Mouse (Mus musculus) bone marrow, adult 2 months (tissue): ENCODE data around the gene Pigu. TPM values are rescaled to one million over a fixed set of nuclear protein-coding genes. Genes with fewer than 3 reads are reported as not detected.

ENCODE experiments used
- H3K27ac ChIP-seq: fragments of 200-500 bp; 2 replicates; pipeline ENCODE4 v1.5.1; 2012; ENCODE audit warnings: low read depth, mild to moderate bottlenecking, control low read depth, inconsistent platforms, low read length; ENCODE audit not compliant: control insufficient read depth, poor library complexity, insufficient read depth
- H3K4me1 ChIP-seq: fragments of 200-500 bp; 2 replicates; pipeline ENCODE4 v1.6.1; 2011; ENCODE audit warnings: low read length; ENCODE audit not compliant: control insufficient read depth, insufficient read depth
- H3K4me3 ChIP-seq: fragments of 200-500 bp; replicated peaks from 2 replicates; pipeline ENCODE3; 2011; ENCODE audit warnings: mild to moderate bottlenecking, low read depth, low read length, control low read depth; ENCODE audit not compliant: control insufficient read depth
- CTCF ChIP-seq: fragments of 200-500 bp; IDR thresholded peaks from 2 replicates; pipeline ENCODE4 v1.5.1; 2011; ENCODE audit warnings: low read length, control low read depth; ENCODE audit not compliant: control insufficient read depth, insufficient read depth
- POLR2A ChIP-seq: fragments of 200-500 bp; IDR thresholded peaks from 2 replicates; pipeline ENCODE4 v1.6.1; 2011; ENCODE audit warnings: low read depth, mild to moderate bottlenecking, control low read depth, low read length, borderline replicate concordance; ENCODE audit not compliant: control insufficient read depth
- WGBS: fragments of 180-500 bp; shearing (Covaris S2); methylation state at CpG from one replicate; pipeline ENCODE4 v1.1.7; 2018; 5-methylcytosine and 5-hydroxymethylcytosine counted together
- polyA plus RNA-seq: library from polyadenylated mRNA; stranded (reverse); fragments of >200 nt; gene quantifications from 2 replicates; pipeline ENCODE4 v1.2.4, GENCODE M21; 2011; ENCODE audit warnings: low replicate concordance; ENCODE audit not compliant: missing spikeins, insufficient read depth, insufficient read length

Pigu gene
- polyA plus RNA-seq, 1 experiment: 14.6 TPM

- Histone ChIP-seq H3K4me3 (no peak overlapping the region), H3K27ac (no peak overlapping the region), H3K4me1 (no peaks in the 10 kb centered on the region; the same call in 1 of the 2 replicates)
- 86% methylated on average over 10 of the region's 10 CpGs for WGBS
- no peak for TF ChIP-seq CTCF
- no peak for TF ChIP-seq POLR2A
Measured at GRCm38 (mm10) chr2:155376191-155376590, 19.0 kb upstream of the Pigu start.

GRCm38 (mm10) chr2:155374521-155374920 lies 17.3 kb upstream of the Pigu start:
- Histone ChIP-seq H3K4me1 (no peaks in the 10 kb centered on the region; the same call in 1 of the 2 replicates), H3K4me3 (no peak overlapping the region), H3K27ac (no peak overlapping the region)
- no peak for TF ChIP-seq CTCF
- no peak for TF ChIP-seq POLR2A

GRCm38 (mm10) chr2:155373886-155374285 lies 16.7 kb upstream of the Pigu start:
- Histone ChIP-seq H3K4me3 (no peak overlapping the region), H3K4me1 (no peaks in the 10 kb centered on the region; the same call in 1 of the 2 replicates), H3K27ac (no peak overlapping the region)
- WGBS: 37% methylated on average over 1 of the region's 1 CpGs
- TF ChIP-seq POLR2A (no peak), CTCF (no peak)

DNA sequence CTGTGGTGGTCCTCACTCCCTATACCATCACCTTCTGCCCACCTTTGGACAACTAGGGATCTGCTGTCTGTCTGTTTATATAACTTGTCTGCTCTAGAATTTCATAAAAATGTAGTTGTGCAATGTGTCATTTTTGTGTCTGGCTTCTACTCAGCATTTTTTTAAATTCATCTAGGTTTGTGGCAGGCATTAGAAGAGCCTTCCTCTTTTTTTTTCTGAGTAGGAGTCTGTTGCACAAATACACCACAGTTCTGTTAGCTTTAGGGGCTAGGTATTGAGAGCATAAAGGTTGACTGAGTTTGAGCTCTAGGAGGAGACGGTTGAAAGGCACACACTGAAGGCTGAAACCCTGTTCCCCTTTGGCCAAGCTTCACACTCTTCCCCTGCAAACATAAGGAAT lies 16.1 kb upstream of the Pigu start:
- 12% methylated on average over 1 of the region's 1 CpGs for WGBS
- TF ChIP-seq POLR2A: no peak
- TF ChIP-seq CTCF: no peak
- no peaks in the 10 kb centered on the region; the same call in 1 of the 2 replicates for H3K4me1 ChIP-seq
- H3K27ac ChIP-seq: no peak overlapping the region
- H3K4me3 ChIP-seq: no peak overlapping the region

DNA sequence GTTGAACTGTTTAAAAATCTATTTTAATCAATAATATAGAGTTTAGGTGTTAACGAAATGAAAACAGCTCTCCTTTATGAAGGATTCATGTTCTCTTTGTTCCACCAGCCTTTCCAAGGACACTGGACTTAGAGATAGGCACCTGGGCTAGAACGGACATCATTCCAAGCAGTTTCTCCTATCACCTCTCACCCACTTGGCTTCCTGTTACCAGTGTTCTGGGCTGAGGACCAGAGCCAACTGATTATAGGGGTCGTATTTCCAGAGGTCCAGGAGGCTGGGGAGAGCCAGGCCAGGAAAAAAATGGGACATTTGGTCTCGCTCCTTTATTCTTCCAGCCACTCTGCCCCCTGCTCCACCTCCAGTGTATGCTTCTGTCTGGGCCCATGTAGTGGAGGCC lies 15.2 kb upstream of the Pigu start:
- H3K4me1 ChIP-seq: no peaks in the 10 kb centered on the region; the same call in 1 of the 2 replicates
- no peak overlapping the region for H3K4me3 ChIP-seq
- H3K27ac ChIP-seq: no peak overlapping the region
- TF ChIP-seq CTCF: no peak
- no peak for TF ChIP-seq POLR2A
- WGBS: 81% methylated on average over 4 of the region's 4 CpGs

DNA sequence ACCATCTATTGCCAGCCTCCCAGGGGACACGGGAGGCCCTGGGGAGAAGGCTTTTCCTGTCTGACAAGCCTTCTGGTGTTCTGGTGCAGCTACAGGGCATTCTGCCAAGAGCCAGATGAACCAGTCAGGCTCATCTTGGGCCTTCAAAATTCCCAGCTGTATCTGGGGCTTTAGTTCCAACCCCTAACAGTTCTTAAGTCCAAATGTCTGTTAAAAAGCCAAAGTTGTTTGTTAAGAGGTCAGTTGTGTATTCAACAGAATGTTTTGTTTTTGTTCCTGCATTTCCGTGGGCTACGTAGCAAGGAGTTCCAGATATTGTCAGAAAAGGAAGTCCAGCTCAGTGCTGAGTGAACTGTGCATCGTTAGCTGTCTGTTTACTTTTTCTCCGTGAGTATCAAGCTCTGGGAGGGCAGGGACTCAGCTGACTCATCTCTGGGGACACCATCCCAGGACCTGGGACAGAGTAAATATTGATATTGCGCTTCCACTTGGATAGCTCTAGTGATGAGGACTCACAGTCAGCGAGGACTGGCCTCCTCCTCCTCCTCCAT lies 12.2 kb upstream of the Pigu start:
- Histone ChIP-seq H3K4me3 (no peak overlapping the region), H3K27ac (peak overlapping the region; percentile 64), H3K4me1 (no peaks in the 10 kb centered on the region; the same call in 1 of the 2 replicates)
- 27% methylated on average over 7 of the region's 7 CpGs for WGBS
- TF ChIP-seq POLR2A (no peak), CTCF (no peak)

- Histone ChIP-seq H3K4me3 (no peak overlapping the region), H3K4me1 (peaks cover 2% of the 10 kb centered on the region; the same call in 1 of the 2 replicates), H3K27ac (peak overlapping the region; percentile 11; the same call in 1 of the 2 replicates)
- TF ChIP-seq CTCF (no peak), POLR2A (no peak)
- 27% methylated on average over 7 of the region's 7 CpGs for WGBS
Measured at GRCm38 (mm10) chr2:155367635-155368284, 10.5 kb upstream of the Pigu start.

DNA sequence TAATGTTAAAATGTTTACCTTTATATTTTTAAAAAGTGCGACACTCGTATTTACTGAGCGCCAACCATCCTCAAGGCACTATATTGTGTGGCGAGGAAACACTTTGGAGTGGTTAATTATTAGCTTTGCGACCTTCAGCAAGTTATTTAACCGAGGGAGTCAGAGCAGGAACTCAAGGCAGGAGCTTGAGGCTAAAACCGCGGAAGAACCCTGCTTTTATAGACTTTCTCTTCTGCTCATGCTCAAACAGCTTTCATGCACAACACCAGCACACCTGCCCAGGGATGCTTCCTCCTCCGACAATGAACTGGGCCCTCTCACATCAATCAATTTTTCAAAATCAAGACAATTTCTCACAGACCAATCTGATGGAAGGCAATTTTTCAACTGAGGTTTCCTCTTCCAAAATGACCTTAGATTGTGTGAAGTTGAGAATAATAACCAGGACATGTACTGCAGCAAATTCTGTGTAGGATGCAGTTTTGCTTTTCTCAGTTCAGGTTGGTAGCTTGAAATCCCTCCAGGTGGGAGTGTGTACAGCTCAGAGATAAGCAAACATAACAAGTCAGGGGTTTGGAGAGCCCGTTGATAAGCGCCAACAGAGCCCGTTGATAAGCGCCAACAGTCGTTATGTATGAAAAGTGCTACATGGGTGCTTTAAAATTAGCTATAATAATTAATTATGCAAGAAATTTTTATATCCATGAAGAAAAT lies 613 bp upstream of the Pigu start:
- 24% methylated on average over 14 of the region's 14 CpGs for WGBS
- Histone ChIP-seq H3K27ac (no peak overlapping the region), H3K4me1 (no peaks in the 10 kb centered on the region; the same call in 1 of the 2 replicates), H3K4me3 (peak overlapping the region; percentile 51)
- no peak for TF ChIP-seq CTCF
- no peak for TF ChIP-seq POLR2A
